Mouse (Mus musculus): ENCODE results near the gene Tfap2d.

Tfap2d gene

GRCm38 (mm10) chr1:19210215-19211032 is 107.6 kb downstream of the Tfap2d start:
- DNase-seq (ENCODE audit: low read depth, low spot score): no peak

- DNase-seq (ENCODE audit: low read depth, low spot score): no peak
Observed at GRCm38 (mm10) chr1:19211033-19211405, 108.2 kb downstream of the Tfap2d start.

- no peak for DNase-seq (ENCODE audit: low read depth, low spot score)
Observed at GRCm38 (mm10) chr1:19211546-19212154, 108.8 kb downstream of the Tfap2d start.

GRCm38 (mm10) chr1:19212691-19213090 is 109.9 kb downstream of the Tfap2d start:
- no peak for DNase-seq (ENCODE audit: low read depth, low spot score)

- no peak for DNase-seq (ENCODE audit: low read depth, low spot score)
Observed at GRCm38 (mm10) chr1:19213171-19213570, 110.3 kb downstream of the Tfap2d start.

- DNase-seq (ENCODE audit: low read depth, low spot score): no peak
Observed at GRCm38 (mm10) chr1:19213851-19214395, 111.1 kb downstream of the Tfap2d start.
